Mouse (Mus musculus): ENCODE measurements at regions not wholly inside any gene's neighbourhood (a gene's known extent, or its start where the extent isn't known, plus 50 kb on each side); places are given as distances from the start of the nearest gene placed in this dataset.
A peak's percentile ranks its signal among the peaks of the same experiment; 100 is the strongest.

DNA sequence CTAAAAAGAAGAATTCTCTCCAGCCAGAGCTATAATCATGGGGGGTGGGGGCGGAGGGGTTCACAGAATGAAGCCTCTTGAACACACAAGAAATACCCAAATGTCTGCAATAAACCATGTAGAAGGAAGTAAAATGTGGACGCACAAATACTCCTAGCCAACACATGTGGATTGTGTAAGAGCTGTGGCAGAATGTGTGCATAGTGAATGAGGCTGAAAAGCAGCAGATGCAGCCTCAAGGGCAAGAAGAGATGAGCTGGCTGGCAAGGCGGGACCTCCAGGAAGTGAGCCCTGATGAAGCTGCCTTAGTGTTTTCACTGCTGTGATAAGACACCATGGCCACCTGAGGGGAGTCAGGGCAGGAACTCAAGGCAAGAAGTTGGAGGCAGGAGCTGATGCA lies 53.3 kb upstream of the Arhgap28 start:
- intact Hi-C loops (cut with DNase I) = no loop called here
- DNase-seq = no peak

DNA sequence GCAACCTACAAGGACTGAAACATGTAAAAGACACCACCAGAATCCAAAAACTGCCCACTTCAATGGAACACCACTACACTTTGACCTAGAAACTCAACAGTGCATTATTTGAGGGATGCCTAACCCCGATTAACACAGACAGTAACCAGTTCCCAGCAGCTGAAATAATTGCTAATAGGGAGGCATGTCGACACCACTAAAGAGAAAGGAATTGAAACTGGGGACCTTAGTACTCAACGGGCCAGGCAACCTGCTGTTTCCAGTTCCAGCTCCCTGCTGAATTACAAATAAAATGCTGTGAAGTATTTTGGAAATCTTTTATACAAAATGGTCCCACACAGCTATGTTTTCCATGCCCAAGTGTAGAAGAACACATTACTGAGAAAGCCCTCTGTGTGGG lies 56.5 kb upstream of the Arhgap28 start:
- intact Hi-C loops (cut with DNase I) = no loop called here
- DNase-seq = no peak

DNA sequence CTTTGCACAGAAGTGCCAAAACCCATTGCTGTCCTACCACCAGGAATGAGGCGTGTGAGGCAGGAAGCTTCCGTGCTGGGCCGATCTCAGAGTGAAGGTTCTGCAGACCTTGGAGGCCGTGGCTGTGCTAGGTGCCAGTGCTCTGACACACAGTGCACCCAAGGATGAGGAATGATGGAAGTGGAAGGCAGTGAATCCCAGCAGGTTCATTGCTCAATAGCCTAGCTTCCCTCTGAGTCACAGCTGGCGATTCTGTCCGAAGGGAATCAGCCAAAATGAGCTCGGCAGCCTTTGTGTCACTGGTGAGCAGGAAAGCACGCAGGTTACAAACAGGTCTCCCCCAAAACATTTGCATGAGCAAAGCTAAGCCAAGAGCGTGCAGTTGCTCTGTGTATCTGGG lies 61.8 kb upstream of the Arhgap28 start:
- intact Hi-C loops (cut with DNase I) = no loop called here
- peak in 1 of 2 experiments; percentile 6 for DNase-seq

DNA sequence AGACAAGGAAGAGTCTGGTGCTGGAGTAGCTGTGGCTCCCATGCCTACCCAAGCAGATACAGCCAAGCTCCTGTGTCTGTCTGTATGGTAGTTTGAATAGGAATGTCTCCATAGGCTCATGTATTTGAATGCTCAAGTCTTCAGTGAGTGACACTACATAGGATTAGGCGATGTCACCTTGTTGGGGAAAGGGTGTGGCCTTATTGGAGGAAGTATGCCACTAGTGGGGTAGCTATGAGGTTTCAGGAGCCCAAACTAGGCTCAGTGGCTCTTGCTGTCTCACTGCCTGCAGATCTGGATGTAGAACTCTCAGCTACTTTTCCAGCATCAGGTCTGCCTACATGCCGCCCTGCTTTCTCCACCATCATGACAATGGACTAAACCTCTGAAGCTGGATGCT lies 62.3 kb upstream of the Arhgap28 start:
- no peak for DNase-seq
- intact Hi-C loops (cut with DNase I) = no loop called here

DNA sequence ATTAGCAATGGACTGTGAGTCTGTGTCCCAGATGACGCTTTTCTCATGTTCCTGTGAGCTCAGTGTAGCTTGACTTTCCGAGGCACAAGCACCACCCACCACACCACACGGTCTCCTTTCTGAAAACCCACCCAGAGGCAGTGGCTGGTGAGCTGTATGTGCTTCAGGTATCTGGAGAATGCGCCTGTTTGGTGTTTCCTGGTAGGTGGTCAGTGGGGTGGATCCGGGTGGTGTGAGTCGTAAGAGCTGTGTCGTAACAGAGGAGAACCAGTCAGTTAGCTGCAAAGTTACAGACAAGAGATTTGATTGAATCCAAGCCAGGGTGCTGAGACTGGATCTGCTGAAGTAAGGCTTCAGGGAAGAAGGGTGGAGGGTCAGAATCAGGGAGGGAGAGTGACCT lies 65.1 kb upstream of the Arhgap28 start:
- intact Hi-C loops (cut with DNase I) = no loop called here
- no peak for DNase-seq

DNA sequence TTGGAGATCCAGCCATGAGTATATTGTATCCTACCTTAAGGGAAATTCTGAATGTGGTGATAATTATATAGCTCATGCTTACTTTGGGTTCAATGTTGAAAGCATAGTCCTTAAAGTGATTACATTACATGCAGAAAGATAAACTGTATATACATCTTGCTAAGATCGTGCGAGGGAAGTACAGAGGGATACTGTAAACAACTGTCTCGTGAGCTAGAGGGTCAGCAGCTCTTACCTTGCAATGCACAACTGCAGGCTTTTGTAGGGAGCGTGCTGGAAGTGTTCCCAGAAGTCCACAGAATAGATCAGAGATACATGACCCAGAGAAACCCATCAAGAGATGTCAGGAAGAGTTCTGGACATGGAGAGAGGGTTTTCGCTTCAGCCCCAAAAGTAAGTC lies 65.6 kb upstream of the Arhgap28 start:
- intact Hi-C loops (cut with DNase I) = no loop called here
- no peak for DNase-seq

DNA sequence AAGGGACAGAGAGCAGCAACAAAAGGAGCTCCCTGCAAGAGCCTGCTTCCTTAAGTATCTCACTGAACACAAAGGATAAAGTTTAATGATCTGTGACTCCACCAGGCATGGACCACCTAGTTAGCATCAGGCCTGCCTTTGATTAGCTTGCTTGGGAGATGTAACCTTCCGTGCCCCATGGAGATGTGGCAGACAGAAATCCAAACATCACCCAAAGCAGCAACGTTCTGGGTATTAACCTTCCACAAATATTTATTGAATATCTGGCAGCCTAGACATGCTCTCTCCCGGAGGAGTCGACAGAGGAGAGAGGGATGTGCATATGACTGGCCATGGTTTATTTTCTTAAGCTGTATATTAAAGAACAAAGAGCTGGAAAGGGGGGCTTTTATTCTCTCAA lies 67.6 kb upstream of the Arhgap28 start:
- DNase-seq = no peak
- intact Hi-C loops (cut with DNase I) = no loop called here

DNA sequence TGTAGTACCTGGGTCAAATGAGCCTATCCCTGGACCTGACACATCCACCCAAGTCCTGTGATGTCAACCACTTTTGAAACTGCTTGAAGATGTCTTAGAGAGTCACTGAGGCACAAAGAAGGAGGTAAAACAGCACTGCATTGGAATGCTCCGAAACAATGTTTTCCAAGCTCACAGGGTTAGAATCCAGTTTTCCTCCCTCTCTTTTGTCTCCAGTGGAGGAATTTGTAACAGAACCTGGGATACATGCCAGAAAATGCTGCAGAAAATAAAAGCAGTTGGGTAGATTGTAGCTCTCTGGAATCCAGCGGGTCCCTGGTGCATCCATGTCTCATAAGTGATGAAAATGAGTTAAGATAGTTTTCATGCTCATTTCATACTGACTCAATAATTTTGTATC lies 71.8 kb upstream of the Arhgap28 start:
- DNase-seq = no peak
- intact Hi-C loops (cut with DNase I) = no loop called here

DNA sequence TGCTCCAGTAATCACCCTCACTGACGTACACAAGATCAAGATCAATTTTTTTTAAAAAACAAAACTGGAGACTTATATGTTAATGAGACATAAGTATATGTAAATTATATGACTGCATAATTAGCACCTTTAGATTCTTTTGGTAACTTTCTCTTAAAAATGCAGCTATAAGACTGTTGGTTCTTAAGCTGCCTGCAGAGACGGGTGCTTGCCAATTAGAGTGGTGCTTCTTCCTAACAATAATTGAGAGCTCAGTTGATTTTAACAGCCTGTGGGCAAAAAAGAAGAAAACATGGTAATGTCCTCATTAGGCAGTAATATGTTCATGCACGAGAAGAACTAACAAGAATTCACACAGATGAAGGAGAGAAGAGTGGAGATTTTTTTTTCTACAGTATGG lies 74.8 kb upstream of the Arhgap28 start:
- DNase-seq = no peak
- intact Hi-C loops (cut with DNase I) = no loop called here

DNA sequence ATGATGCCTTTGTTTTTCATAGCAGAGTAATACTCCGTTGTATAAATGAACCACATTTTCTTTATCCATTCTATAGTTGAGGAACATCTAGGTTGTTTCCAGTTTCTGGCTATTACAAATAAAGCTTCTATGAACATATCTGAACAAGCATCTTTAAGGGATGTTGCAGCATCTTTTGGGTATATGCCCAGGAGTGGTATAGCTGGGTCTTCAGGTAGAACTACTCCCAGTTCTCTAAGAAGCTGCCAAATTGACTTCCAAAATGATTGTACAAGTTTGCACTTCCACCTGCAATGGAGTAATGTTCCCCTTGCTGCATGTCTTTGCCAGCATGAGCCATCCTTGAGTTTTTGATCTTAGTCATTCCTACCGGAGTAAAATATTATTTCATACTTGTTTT lies 80.5 kb upstream of the Arhgap28 start:
- DNase-seq = no peak
- intact Hi-C loops (cut with DNase I) = no loop called here

DNA sequence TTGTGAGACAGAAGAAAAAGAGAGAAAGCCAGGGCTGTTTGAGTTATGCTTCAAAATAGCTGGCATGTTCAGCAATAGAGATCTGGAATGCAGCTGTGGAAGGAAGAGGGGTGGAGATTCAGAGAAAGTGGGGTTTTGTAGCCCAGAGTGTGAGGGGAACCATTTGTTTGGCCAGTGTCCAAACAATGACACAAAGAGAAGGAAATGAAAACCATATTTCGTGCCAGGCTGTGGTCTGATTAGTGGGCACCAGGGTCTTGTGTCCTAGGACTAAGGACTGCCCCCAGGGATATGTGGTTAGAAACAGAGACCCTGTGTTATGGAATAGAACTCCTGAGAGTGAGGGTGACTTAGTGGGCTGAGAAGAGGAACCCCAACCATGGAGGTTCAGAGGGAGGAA lies 83.2 kb upstream of the Arhgap28 start:
- DNase-seq = no peak
- intact Hi-C loops (cut with DNase I) = no loop called here

DNA sequence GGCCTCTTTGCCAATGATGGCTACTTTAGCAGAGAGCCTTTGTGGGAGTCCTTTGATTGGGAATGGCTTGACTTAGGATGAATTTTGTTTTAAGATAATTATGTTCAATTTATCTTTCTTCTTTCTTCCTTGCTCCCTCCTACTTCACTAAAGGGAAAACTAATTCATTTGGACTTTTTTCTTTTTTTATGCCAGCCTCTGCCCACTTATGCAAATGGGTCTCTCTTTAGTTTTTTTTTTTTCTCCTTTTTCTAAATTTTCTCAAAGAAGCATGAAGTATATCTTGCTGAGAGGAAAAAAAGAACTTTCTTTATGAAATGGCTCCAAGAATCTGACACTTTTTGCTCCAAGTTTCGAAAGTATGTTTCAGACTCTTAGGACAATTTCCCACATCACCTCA lies 85.3 kb upstream of the Arhgap28 start:
- intact Hi-C loops (cut with DNase I) = no loop called here
- no peak for DNase-seq

DNA sequence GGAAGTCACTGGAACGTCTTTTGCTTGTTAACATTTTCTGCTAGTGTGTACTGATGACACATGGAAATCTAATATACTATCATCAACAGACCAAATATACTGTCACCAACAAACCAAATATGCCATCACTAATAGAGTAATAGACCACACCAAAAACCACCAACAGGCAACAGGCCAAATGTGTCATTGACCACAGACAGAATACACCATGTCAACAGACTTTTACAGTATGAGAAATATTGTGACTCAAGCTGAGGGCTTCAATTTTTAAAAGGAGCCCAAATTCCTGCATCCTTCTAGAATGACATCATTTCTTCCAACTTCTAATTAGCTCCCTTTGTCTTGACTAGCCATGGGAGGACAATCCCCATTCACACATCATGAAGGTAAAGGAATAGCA lies 85.9 kb upstream of the Arhgap28 start:
- DNase-seq = no peak
- intact Hi-C loops (cut with DNase I) = no loop called here

DNA sequence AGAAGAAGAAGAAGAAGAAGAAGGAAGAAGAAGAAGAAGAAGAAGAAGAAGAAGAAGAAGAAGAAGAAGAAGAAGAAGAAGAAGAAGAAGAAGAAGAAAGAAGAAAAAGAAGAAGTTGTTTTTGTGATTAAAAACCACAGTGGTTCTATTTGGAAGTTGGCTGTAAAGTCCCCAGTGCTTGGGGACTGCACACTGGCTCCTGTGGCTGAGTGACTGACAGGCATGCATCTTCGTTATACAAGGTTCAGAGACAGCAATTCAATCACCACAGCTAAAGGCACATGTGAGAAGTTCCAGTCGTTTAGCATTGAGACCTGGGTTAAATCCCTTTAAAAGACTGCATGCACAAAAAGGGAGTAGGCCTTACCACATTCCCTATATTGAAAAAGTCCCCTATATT lies 93.1 kb upstream of the Arhgap28 start:
- intact Hi-C loops (cut with DNase I) = no loop called here
- DNase-seq = no peak

DNA sequence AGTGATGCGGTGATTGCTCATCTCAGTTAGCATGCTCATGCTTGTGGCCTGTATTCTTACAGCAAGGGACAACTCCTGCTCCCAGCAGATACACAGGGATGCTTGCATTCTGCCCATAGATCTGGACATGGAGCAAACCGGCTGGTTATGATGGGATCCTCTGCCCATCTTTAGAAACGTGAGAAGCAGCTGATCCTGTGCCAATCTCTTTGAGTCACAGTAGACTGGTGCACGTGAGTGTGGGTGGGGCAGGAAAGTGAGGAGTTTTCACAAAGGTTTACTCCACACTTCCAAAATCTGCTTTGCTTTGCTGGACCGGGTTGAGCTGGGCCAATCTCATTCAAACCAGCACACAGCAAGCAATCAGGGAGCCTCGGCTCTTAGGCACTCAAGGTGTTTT lies 93.5 kb upstream of the Arhgap28 start:
- DNase-seq = no peak
- intact Hi-C loops (cut with DNase I) = no loop called here

DNA sequence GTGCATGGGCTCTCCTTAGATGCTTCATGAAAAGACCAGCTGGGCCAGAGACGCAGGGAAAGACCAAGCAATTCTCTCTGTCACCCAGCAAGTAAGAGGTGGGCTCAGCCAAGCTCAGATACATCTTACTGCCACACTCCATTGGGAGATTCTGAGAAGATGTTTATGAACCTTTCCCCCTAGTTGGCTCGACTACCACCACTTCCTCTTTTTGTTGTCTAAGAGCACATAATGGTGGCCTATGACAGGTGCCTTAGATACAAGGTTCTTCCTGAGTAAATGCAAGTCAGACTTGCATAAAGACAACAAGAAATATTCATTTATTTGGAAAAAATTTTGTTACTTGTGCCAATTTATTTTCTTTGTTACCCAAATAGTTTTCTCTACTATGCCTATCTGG lies 96.2 kb upstream of the Arhgap28 start:
- no peak for DNase-seq
- intact Hi-C loops (cut with DNase I) = no loop called here

DNA sequence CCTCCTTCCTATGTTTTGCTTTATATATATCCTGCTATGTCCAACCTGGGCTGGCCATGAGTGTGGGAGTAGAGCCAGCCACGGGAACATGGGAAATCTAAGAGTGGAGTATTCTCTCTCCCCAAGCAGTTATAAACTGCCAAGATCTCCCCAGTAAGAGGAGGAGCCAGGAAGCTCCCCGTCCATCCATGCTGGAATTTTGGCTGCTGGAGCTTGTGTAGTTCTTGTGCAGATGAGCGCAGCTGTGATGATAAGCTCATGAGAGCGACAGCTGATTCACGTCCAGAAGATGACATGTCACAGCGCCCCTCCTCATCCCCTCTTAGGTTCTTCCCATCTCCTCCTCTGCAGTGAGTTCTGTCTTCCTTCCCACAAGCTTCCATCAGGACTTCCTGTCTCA lies 99.4 kb upstream of the Arhgap28 start:
- DNase-seq = peak; percentile 19 to 28

DNA sequence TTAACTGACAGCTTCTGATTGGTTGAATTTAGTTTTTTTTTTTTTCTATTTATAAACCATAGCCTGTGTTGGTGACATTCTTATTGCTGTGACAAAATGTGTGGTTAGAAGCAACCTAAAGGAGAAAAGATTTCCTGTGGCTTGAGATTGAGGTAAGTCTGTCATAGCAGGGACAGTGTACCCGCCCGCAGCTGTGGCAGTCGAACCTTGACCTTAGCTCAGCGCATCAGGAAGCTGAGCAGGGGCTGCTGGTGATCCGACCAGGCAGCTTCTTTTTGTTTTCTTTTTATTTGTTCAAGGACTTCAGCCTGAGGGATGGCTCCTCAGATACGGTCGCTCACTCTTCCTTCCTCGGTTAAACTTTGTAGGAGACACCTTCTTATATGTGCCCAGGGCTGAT lies 102.4 kb upstream of the Arhgap28 start:
- intact Hi-C loops (cut with DNase I) = no loop called here

More for the DNA sequence above, 99.4 kb upstream of the Arhgap28 start:
- intact Hi-C loops (cut with DNase I) = no loop called here

DNA sequence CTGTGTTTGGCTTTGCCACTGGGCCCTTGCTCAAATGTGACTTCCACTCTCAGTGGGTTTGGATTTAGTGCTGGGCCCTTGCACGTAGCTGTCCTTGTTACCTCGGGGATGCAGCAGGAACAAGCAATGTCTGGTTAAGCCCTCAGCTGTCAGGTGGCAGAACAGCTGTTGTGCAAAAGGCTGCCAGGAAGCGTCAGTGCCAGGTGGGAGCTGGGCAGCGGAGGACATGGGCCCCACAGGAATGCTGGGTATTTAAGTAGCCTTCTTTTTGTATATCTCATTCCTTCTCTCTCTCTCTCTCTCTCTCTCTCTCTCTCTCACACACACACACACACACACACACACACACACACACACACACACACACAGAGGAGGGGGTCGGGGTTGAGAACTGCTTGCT lies 104.0 kb upstream of the Arhgap28 start:
- no peak for DNase-seq
- intact Hi-C loops (cut with DNase I) = no loop called here

More for the DNA sequence above, 102.4 kb upstream of the Arhgap28 start:
- DNase-seq = no peak

DNA sequence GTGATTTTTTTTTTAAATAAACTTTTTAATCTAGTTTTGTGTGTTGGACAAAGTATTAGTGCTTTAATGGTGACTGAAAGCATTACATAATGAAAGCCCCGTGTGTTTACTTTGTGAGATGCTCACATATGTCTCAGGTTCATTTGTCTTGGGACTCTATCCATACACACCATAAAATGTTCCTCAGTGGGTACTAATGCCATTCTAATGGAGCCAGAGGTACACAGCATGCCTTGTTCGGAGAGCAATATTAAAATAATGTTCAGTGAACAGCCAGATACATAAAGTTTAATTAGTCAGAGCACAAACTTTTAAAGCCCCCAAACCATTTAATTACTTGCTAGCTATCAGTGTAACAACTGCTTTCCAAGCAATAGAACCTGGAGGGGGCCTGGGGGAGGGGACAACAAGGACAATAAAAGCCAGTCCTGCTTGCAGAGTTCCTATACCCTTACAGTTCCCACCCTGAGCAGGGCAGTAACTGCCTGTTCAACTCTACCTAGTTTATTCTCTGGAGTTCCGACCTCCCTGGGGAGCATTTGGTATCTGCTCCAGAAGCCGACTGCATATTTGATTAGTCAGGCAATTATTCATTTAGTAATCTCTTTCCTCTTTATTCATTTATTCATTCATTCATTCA lies 108.0 kb upstream of the Arhgap28 start:
- no peak for DNase-seq
- intact Hi-C loops (cut with DNase I) = no loop called here

DNA sequence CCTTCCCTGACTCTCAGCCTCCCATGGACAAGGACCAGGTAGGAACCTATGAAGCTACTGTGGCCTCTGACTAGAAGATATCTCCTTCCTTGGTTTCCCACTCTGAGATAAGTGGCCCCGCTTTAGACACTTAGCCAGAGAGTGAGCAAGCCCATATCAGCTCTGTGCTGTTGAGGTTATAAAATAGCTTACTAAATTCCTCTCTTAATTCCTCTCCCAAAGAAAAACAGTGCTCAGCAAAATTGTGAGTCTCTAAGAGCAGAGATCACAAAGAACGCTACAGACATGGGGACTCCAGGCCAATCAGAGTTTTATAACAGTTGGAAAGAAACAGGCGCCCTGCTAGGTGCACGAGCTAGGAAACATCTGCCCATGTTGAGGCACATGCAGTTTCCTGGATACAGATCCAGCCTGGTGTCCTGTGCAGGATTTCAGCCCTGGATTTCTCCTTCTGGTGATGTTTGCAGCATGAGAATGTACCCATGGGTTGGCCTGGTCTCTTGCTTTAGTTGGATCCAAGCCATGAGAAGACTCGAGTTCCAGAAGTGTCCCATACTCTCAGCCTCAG lies 108.9 kb upstream of the Arhgap28 start:
- no peak for DNase-seq
- intact Hi-C loops (cut with DNase I) = no loop called here

DNA sequence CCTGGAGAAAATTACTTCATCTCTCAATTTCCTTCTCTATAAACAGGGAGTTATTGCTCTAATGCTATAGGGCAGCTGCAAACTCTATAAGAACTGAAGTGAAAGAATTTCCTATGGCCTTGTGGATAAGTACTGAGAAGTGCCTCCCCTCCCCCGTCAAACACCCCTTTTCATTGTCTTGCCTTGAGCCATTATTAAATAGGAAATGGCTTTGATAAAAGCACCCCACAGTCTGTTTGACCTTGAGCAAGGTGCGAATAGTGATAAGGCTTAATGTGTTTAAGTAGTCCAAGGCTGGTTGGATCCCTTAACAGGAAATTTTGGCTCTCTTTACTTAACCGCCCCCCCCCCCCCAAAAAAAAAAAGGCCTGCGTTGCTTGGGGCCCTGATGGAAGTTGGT lies 111.7 kb upstream of the Arhgap28 start:
- no peak for DNase-seq
- intact Hi-C loops (cut with DNase I) = no loop called here

DNA sequence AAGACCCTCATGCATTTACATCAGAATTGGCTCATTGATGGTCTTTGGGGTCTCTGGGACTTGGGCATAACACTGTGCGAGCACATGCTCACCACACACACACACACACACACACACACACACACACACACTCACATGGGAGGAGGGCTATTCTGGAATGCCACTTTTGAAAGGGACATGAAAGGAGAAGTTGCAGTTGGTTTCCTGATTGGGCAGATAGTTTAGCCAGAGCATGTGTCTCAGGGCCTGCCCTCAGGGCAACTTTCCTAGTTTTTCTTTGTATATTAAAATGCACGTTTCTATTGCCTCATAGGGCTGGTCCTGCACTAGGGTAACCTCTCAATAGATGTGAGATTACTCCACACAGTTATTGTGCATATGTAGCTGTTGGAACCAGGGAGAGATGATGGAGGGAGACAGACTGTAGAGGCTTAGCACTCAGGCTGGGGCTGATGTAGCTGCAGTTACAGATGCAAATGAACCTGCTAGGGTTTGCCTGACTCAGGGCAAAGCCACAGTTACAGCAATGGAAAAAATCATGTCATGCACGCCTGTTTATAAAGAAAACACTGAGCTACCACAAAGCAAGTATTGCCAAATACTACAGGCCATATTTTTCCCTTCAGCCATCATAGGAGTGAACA lies 115.3 kb upstream of the Arhgap28 start:
- DNase-seq = no peak

More for the DNA sequence above, 115.3 kb upstream of the Arhgap28 start:
- intact Hi-C loops (cut with DNase I) = no loop called here
